Mouse (Mus musculus) stomach, postnatal 0 days (tissue): ENCODE measurements at regions not wholly inside any gene's neighbourhood (a gene's known extent, or its start where the extent isn't known, plus 50 kb on each side); places are given as distances from the start of the nearest gene placed in this dataset.

Source experiments
- CTCF ChIP-seq: IDR thresholded peaks from 2 replicates; pipeline ENCODE4 v1.5.1; 2016; ENCODE audit warnings: antibody characterized with exemption, low read depth, mild to moderate bottlenecking, moderate library complexity
- EP300 ChIP-seq: optimal IDR thresholded peaks from 2 replicates; pipeline ENCODE3; 2016; ENCODE audit warnings: antibody characterized with exemption

- TF ChIP-seq EP300 (no peak), CTCF (no peak)
These were observed 194.2 kb downstream of the Icos start for GRCm38 (mm10) chr1:61171941-61172340.
